Mouse (Mus musculus) brain, adult 10 weeks (tissue): ENCODE data around the gene Xpnpep1. TPM values are rescaled to one million over a fixed set of nuclear protein-coding genes. Genes with fewer than 3 reads are reported as not detected.

Source experiments
- polyA plus RNA-seq: library from polyadenylated mRNA; stranded (reverse); fragments of 350-450 nt; fragmentation: Illumina TruSeq; extraction: RNeasy Lipid Tissue Mini Kit (QIAGEN cat#74804); gene quantifications from one replicate; pipeline ENCODE4 v1.2.3, GENCODE M21; 2015; ENCODE audit warnings: low read depth, low replicate concordance

Gene Xpnpep1
- polyA plus RNA-seq = 37.1 TPM

GRCm38 (mm10) chr19:53040164-53041132 is at the start of gene Xpnpep1:
Gene Xpnpep1 (minus strand): TSS chr19:53040214.

Other genes with a start within 250 kb of the Xpnpep1 start
- 64.7 TPM for gene Add3, start 100.2 kb upstream of the Xpnpep1 start, polyA plus RNA-seq